Mouse (Mus musculus) spleen, postnatal 36 days (tissue): ENCODE measurements around the gene Atp6v1a.

ENCODE experiments used
- DNase-seq, 2 experiments: peaks; one replicate each; pipeline ENCODE4 v3.0.0; 2022; ENCODE audit warnings: low spot score in 2 of 2, mixed read lengths in 1 of 2

Gene Atp6v1a

GRCm38 (mm10) chr16:44061341-44061740 lies 78.2 kb downstream of the Atp6v1a start:
- DNase-seq = no peak

GRCm38 (mm10) chr16:44060604-44061286 lies 78.8 kb downstream of the Atp6v1a start:
- no peak for DNase-seq

GRCm38 (mm10) chr16:44058745-44059144 lies 80.8 kb downstream of the Atp6v1a start:
- DNase-seq = peak; percentile 44 to 51

- no peak for DNase-seq
These were observed 83.7 kb downstream of the Atp6v1a start for GRCm38 (mm10) chr16:44055766-44056165.

GRCm38 (mm10) chr16:44053265-44053664 lies 86.2 kb downstream of the Atp6v1a start:
- no peak for DNase-seq

- no peak for DNase-seq
These were observed 87.1 kb downstream of the Atp6v1a start for GRCm38 (mm10) chr16:44052390-44052789.

- DNase-seq = no peak
These were observed 89.4 kb downstream of the Atp6v1a start for GRCm38 (mm10) chr16:44050139-44050538.

- DNase-seq = no peak
These were observed 100.4 kb downstream of the Atp6v1a start for GRCm38 (mm10) chr16:44039112-44039511.
